8 mouse cellular contexts compared by ENCODE assay signal in the genomic region with DNA sequence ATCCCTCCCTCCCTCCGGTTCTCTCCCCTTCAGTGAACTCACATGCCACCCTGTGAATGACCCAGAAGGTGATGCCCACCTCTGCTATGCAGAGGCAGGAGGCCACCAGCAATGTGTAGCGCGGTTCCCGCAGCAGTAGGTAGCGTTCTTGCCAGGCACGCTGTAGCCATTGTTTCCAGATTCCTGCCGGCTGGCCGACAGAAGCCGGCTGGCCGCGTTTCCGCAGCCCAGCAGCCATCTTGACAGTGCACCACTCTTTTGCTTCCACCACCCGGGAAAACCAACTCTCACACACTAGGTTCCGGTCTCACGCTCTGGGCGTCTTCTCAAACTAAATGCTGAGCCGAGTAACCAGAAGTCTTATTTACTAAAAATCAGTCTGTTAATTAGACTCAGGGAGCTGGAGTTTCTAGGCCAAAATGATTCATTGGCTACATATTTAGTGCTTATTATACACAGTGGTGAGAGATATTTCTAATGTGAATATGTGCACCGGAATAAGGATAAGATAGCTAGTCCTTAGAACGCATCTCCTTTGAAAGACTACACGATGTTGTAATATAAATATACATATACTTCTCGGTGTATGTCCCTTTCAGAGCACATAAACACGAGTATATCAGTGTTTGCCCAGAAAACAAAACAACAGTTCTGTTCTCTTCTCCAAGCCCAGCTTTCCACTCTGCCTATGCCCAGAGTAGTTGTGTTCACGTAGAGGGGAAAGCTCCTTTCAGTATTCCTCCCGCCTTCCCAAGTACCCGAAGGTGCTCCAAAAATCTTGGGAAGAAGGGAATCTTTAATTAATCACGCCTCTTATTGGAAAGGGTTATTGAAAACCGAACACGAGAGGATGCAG. TPM values are rescaled to one million over a fixed set of nuclear protein-coding genes. Genes with fewer than 3 reads are reported as not detected.
DNase-seq lines count a peak whose midpoint lies in the region; ATAC-seq and TF ChIP-seq lines count a peak whose summit lies in the region.

No protein-coding gene starts in this region.

- no peaks in the 10 kb centered on the region for H3K9me3 ChIP-seq in forebrain, embryonic 15.5 days

- peak; percentile 68 for ATAC-seq in forebrain, embryonic 15.5 days (replicated peaks)
- ATAC-seq in hematopoietic stem cell, adult 5-6 weeks (replicated peaks in 1 of 2; ENCODE audit: insufficient read depth in 1 of 2, low FRiP score in 2 of 2, low TSS enrichment in 1 of 2, low read depth in 1 of 2, poor library complexity in 2 of 2, severe bottlenecking in 2 of 2) = peak; percentile 42 to 82

- no peaks in the 10 kb centered on the region for H3K4me1 ChIP-seq in cerebellum, adult 2 months (ENCODE audit: control insufficient read depth, insufficient read depth, low read length)
- peaks cover 29% of the 10 kb centered on the region for H3K4me1 ChIP-seq in forebrain, embryonic 15.5 days

- H3K4me3 ChIP-seq in cerebellum, adult 2 months (replicated peaks; ENCODE audit: insufficient read depth, low read depth, low read length) = peak overlapping the region; percentile 96
- H3K4me3 ChIP-seq in forebrain, embryonic 15.5 days = peak overlapping the region; percentile 75

- H3K27ac ChIP-seq in cerebellum, adult 2 months (ENCODE audit: insufficient read depth, low read length) = peak overlapping the region; percentile 55
- H3K27ac ChIP-seq in forebrain, embryonic 15.5 days (replicated peaks) = peak overlapping the region; percentile 88

- DNase-seq in Muller cell, postnatal 12 days (ENCODE audit: inconsistent ontology term) = peak; percentile 84
- DNase-seq in cerebellum, adult 2 months = peak; percentile 80 to 82
- DNase-seq in layer of hippocampus, postnatal 14 days (ENCODE audit: low spot score in 2 of 2) = peak; percentile 81 to 86
- peak; percentile 84 for DNase-seq in lung, postnatal 36 days
- DNase-seq in retina, embryonic 14.5 days (ENCODE audit: low spot score) = peak; percentile 90
- DNase-seq in thymus, postnatal 36 days = peak; percentile 72 to 76

- peak overlapping the region; percentile 85 for H3K9ac ChIP-seq in forebrain, embryonic 15.5 days (replicated peaks)

- no peak for TF ChIP-seq CTCF in cerebellum, adult 2 months (IDR thresholded peaks at IDR 0.05; ENCODE audit: borderline replicate concordance, insufficient read depth, low read depth, low read length)

- TF ChIP-seq POLR2A in cerebellum, adult 2 months (IDR thresholded peaks at IDR 0.05; ENCODE audit: borderline replicate concordance, insufficient read depth, low read length) = peak; percentile 97

- H3K4me2 ChIP-seq in forebrain, embryonic 15.5 days (replicated peaks) = peak overlapping the region; percentile 93

- under 1% methylated on average over 28 of the region's 28 CpGs for WGBS in cerebellum, adult 2 months
- WGBS in forebrain, embryonic 15.5 days = under 1% methylated on average over 28 of the region's 28 CpGs

- peaks cover 22% of the 10 kb centered on the region for H3K36me3 ChIP-seq in forebrain, embryonic 15.5 days

- no peaks in the 10 kb centered on the region for H3K27me3 ChIP-seq in cerebellum, adult 2 months (ENCODE audit: control insufficient read depth, insufficient read depth, low read length)
- no peaks in the 10 kb centered on the region for H3K27me3 ChIP-seq in forebrain, embryonic 15.5 days

RNA-seq across cellular contexts. Expression of gene Eef1akmt4, which starts 0.7 kb away (rescaled TPM):
- polyA plus RNA-seq in cerebellum, adult 2 months (2012; rRNA removed) = 2.1 and 2.2 TPM in 2 replicates
- 16.3 and 18.9 TPM in 2 replicates for polyA plus RNA-seq in forebrain, embryonic 15.5 days (2015; fragmentation: Nextera tagmentation; extraction: Ambion mirVana)
- 7.0 and 9.0 TPM in 2 replicates for total RNA-seq in hematopoietic stem cell, adult 5-6 weeks (2017)
- 1 to 10 TPM; 1.7 to 3.6 TPM for total RNA-seq in layer of hippocampus, postnatal 14 days (2021)

RNA-seq across cellular contexts. Expression of gene Gm49333, which starts 0.7 kb away (rescaled TPM):
- polyA plus RNA-seq in cerebellum, adult 2 months (2012; rRNA removed) = not detected in 2 replicates
- not detected in 2 replicates for polyA plus RNA-seq in forebrain, embryonic 15.5 days (2015; fragmentation: Nextera tagmentation; extraction: Ambion mirVana)
- total RNA-seq in hematopoietic stem cell, adult 5-6 weeks (2017) = not detected in 2 replicates
- not detected for total RNA-seq in layer of hippocampus, postnatal 14 days (2021)

RNA-seq across cellular contexts. Expression of gene Alg3, which starts 0.8 kb away (rescaled TPM):
- 23.5 and 25.6 TPM in 2 replicates for polyA plus RNA-seq in cerebellum, adult 2 months (2012; rRNA removed)
- 30.5 and 34.0 TPM in 2 replicates for polyA plus RNA-seq in forebrain, embryonic 15.5 days (2015; fragmentation: Nextera tagmentation; extraction: Ambion mirVana)
- total RNA-seq in hematopoietic stem cell, adult 5-6 weeks (2017) = 9.8 and 18.9 TPM in 2 replicates
- 10 to 100 TPM; 12.3 to 14.1 TPM for total RNA-seq in layer of hippocampus, postnatal 14 days (2021)

RNA-seq across cellular contexts. Expression of gene Camk2n2, which starts 10.4 kb away (rescaled TPM):
- polyA plus RNA-seq in cerebellum, adult 2 months (2012; rRNA removed) = 230 and 239 TPM in 2 replicates
- polyA plus RNA-seq in forebrain, embryonic 15.5 days (2015; fragmentation: Nextera tagmentation; extraction: Ambion mirVana) = 19.2 and 20.9 TPM in 2 replicates
- total RNA-seq in hematopoietic stem cell, adult 5-6 weeks (2017) = 0.25 TPM in 1 of 2 replicates, not detected in the other
- total RNA-seq in layer of hippocampus, postnatal 14 days (2021) = 100 to 1,000 TPM; 118 to 125 TPM

RNA-seq across cellular contexts. Expression of gene Ece2, which starts 18.9 kb away (rescaled TPM):
- 79.0 and 81.5 TPM in 2 replicates for polyA plus RNA-seq in cerebellum, adult 2 months (2012; rRNA removed)
- 11.9 and 12.7 TPM in 2 replicates for polyA plus RNA-seq in forebrain, embryonic 15.5 days (2015; fragmentation: Nextera tagmentation; extraction: Ambion mirVana)
- total RNA-seq in hematopoietic stem cell, adult 5-6 weeks (2017) = 0.38 and 3.0 TPM in 2 replicates
- 10 to 100 TPM; 27.2 to 30.8 TPM for total RNA-seq in layer of hippocampus, postnatal 14 days (2021)

Comparison
In these comparisons a context has a peak if more than half of its experiments do, and no peak if none do; other contexts are left out.
1. Peak in every context shown above with its lines: DNase-seq, ATAC-seq, H3K4me3 ChIP-seq and H3K27ac ChIP-seq.